Mouse (Mus musculus) embryonic facial prominence, embryonic 11.5 days (tissue): Measurements from ENCODE around the gene BC052040. TPM values are rescaled to one million over a fixed set of nuclear protein-coding genes. Genes with fewer than 3 reads are reported as not detected.
A peak's percentile ranks its signal among the peaks of the same experiment; 100 is the strongest.

Source experiments
- ATAC-seq: fragments of 200-750 bp; cut with Nextera tagmentation; replicated peaks from 2 replicates; pipeline ENCODE4 v1.8.0; 2017; ENCODE audit warnings: low read depth; ENCODE audit not compliant: insufficient number of reproducible peaks, low FRiP score, low TSS enrichment
- DNase-seq: peaks from one replicate; pipeline ENCODE4 v3.0.0-alpha.2; 2015; ENCODE audit warnings: low spot score
- H3K27ac ChIP-seq: fragments of 300-500 bp; sonication (generic); replicated peaks from 2 replicates; pipeline ENCODE4 v1.5.1; 2014; ENCODE audit warnings: mild to moderate bottlenecking, low read depth, low read length, control low read depth
- H3K27me3 ChIP-seq: fragments of 300-500 bp; sonication (generic); 2 replicates; pipeline ENCODE4 v1.6.1; 2014; ENCODE audit warnings: mild to moderate bottlenecking, low read length, moderate library complexity, mixed read lengths; ENCODE audit not compliant: control insufficient read depth, insufficient read depth
- H3K36me3 ChIP-seq: fragments of 300-500 bp; sonication (generic); replicated peaks from 2 replicates; pipeline ENCODE4 v1.6.1; 2014; ENCODE audit warnings: low read depth, mild to moderate bottlenecking, low read length, moderate library complexity, mixed read lengths; ENCODE audit not compliant: control insufficient read depth, insufficient read depth
- H3K4me1 ChIP-seq: fragments of 300-500 bp; sonication (generic); 2 replicates; pipeline ENCODE4 v1.6.1; 2014; ENCODE audit warnings: low read length, mixed read lengths; ENCODE audit not compliant: control insufficient read depth, insufficient read depth
- H3K4me2 ChIP-seq: fragments of 300-500 bp; sonication (generic); 2 replicates; pipeline ENCODE4 v1.6.1; 2014; ENCODE audit warnings: low read depth, mild to moderate bottlenecking, control low read depth, low read length, moderate library complexity
- H3K4me3 ChIP-seq: fragments of 300-500 bp; sonication (generic); 2 replicates; pipeline ENCODE4 v1.5.1; 2014; ENCODE audit warnings: low read depth, low read length, control low read depth
- H3K9ac ChIP-seq: fragments of 300-500 bp; sonication (generic); replicated peaks from 2 replicates; pipeline ENCODE4 v1.6.1; 2014; ENCODE audit warnings: mild to moderate bottlenecking, control low read depth, low read length
- H3K9me3 ChIP-seq: fragments of 300-500 bp; sonication (generic); replicated peaks from 2 replicates; pipeline ENCODE4 v1.6.1; 2016; ENCODE audit warnings: mild to moderate bottlenecking, low read length, inconsistent platforms, mixed read lengths; ENCODE audit not compliant: control insufficient read depth
- WGBS: fragments of 180-500 bp; shearing (Covaris S2); extraction: QIAGEN DNeasy Blood & Tissue Kit; methylation state at CpG from one replicate; pipeline ENCODE4 v1.1.7; 2014; 5-methylcytosine and 5-hydroxymethylcytosine counted together
- polyA plus RNA-seq: library from polyadenylated mRNA; unstranded; fragments of >200 nt; fragmentation: Nextera tagmentation; extraction: Ambion mirVana; gene quantifications from 2 replicates; pipeline ENCODE4 v1.2.1, GENCODE M21; 2014

BC052040 gene
- polyA plus RNA-seq, result 21.1 and 22.9 TPM in 2 replicates

DNA sequence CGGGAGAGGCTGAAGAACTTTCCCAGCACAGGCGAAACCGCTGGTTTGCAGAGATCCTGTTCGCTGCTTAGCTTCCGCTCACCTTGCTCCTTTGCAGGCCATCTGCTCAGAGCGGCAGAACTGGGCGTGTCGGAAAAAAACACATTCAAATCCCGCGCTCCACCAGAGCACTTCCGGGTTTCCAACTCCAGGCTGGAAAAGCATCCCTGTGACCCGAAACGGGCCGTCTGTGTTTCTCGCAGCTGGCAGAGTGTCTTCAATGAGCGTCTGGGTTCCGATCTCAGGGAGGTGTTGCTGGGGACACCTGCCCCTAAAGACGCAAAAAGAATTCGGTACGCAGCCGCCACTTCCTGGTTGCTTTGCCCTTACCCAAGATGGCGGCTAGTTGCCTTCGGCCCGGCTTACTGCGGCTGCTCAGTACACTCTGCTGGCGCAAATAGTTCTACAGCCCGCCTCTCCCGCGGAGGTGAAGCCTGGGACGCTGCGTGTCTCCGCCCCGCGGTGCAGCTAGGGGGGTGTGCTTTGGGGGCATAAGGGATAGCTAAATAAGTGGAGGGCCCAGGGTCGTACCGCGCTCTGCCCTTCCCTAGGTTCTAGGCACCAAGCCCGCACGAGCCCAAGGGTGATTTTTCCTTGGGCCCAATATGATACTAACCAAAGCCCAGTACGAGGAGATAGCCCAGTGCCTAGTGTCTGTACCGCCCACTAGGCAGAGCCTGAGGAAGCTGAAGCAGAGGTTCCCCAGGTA lies at the start of gene BC052040:
TSS of gene BC052040 (plus strand) at position 476 of the 748 bp plus-strand sequence.
- Histone ChIP-seq H3K9ac (peak within 1 kb of the TSS; percentile 75), H3K4me1 (no peaks in the 10 kb centered on the region; the same call in 1 of the 2 replicates), H3K27me3 (no peaks in the 10 kb centered on the region), H3K36me3 (no peaks in the 10 kb centered on the region), H3K9me3 (no peaks in the 10 kb centered on the region), H3K27ac (0 out of 2 replicates have a peak within 1 kb of the TSS, but pooled peaks have one; percentile 38), H3K4me3 (peak within 1 kb of the TSS; percentile 62), H3K4me2 (peak within 1 kb of the TSS; percentile 66)
- WGBS, result under 1% methylated on average over 41 of the region's 41 CpGs
- peak; percentile 91 for DNase-seq
- ATAC-seq, result peak; percentile 96

DNA sequence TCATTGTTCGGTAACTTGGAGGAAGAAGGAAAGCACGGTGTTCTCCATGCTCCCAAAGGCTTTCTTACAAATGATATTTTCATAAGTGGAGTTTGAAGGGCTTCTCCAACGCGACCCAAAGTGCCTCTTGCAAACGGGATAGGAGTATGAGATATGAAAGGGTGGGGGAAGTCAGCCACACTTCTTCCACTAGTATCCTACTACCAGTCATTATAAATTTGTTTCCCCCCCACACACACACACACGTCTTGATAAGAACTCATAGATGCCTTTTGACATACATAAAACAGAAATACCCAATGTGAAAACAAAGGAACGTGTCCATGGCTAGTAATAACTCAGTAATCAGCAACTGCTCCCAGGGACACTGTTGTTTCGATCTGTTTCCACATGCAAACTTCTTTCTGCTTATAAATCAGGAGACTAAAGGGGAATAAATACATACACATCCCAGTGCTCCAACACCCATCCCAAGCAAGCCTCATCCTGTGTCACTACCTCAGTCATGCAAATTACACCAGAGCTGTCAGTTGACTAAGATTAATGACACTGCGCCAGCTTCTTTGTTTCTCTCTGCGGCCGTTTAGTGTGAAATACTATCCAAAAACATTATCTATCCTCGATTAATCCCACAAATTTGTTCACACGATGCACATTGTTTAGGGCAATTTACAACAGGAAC lies 43.4 kb upstream of the BC052040 start:
- no peaks in the 10 kb centered on the region for H3K27me3 ChIP-seq
- no peaks in the 10 kb centered on the region for H3K9me3 ChIP-seq
- DNase-seq, result no peak
- no peak overlapping the region for H3K4me2 ChIP-seq
- no peak for ATAC-seq
- 58% methylated on average over 13 of the region's 13 CpGs for WGBS
- H3K4me3 ChIP-seq, result no peak overlapping the region
- H3K27ac ChIP-seq, result no peak overlapping the region
- H3K4me1 ChIP-seq, result no peaks in the 10 kb centered on the region
- no peak overlapping the region for H3K9ac ChIP-seq
- no peaks in the 10 kb centered on the region for H3K36me3 ChIP-seq

DNA sequence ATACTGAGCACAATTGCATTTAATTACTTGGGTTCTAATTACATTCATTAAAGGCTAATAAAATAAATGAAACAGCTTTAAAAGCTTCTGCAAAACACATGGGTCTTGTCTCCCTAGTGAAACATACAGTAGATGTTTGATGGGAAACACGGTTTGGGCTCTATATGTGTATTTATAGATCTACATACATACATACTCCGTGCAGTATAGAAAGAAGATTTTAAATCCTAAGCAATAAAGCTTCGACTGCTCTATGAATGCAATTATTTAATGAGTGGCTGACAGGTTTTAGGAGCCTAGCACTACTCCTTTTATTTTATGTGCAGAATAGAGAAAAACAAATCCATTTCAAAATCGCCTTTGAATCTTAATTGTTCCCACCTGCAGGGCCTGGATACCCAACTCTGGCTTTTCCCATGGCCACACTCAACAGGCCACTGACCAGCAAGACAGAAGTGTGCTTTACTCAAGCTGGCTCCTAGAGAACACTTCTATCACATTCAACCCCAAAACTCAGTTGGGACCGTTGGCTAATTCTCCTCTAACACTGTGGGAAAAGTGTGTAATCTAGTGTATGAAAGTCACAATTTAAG lies 42.7 kb upstream of the BC052040 start:
- Histone ChIP-seq H3K9me3 (no peaks in the 10 kb centered on the region), H3K4me1 (no peaks in the 10 kb centered on the region), H3K4me2 (no peak overlapping the region), H3K9ac (no peak overlapping the region), H3K27me3 (no peaks in the 10 kb centered on the region), H3K36me3 (no peaks in the 10 kb centered on the region), H3K27ac (no peak overlapping the region), H3K4me3 (no peak overlapping the region)
- ATAC-seq, result no peak
- DNase-seq, result no peak
- 59% methylated on average over 5 of the region's 5 CpGs for WGBS

DNA sequence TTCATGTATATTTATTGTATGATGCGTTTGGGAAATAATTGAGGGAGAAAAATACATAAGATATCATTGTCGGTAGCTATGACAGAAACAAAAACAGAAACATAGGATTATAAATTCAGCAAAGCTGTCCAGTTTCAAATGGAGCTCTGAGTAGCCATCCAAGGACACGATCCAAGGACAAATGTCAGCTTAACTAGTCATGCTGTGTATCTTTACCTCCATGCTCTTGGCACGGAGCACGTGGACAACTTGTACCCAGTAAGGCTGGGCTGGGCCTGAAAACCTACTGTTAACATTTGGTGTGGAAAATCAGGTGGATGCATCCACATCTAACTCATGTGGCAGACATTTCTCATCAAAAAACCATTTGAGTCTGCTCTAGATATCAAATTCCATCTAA lies 41.8 kb upstream of the BC052040 start:
- Histone ChIP-seq H3K27ac (no peak overlapping the region), H3K4me2 (no peak overlapping the region), H3K9ac (no peak overlapping the region), H3K27me3 (no peaks in the 10 kb centered on the region), H3K4me1 (no peaks in the 10 kb centered on the region), H3K9me3 (no peaks in the 10 kb centered on the region), H3K36me3 (no peaks in the 10 kb centered on the region), H3K4me3 (no peak overlapping the region)
- WGBS, result 92% methylated on average over 5 of the region's 5 CpGs
- DNase-seq (no peak), ATAC-seq (no peak)

DNA sequence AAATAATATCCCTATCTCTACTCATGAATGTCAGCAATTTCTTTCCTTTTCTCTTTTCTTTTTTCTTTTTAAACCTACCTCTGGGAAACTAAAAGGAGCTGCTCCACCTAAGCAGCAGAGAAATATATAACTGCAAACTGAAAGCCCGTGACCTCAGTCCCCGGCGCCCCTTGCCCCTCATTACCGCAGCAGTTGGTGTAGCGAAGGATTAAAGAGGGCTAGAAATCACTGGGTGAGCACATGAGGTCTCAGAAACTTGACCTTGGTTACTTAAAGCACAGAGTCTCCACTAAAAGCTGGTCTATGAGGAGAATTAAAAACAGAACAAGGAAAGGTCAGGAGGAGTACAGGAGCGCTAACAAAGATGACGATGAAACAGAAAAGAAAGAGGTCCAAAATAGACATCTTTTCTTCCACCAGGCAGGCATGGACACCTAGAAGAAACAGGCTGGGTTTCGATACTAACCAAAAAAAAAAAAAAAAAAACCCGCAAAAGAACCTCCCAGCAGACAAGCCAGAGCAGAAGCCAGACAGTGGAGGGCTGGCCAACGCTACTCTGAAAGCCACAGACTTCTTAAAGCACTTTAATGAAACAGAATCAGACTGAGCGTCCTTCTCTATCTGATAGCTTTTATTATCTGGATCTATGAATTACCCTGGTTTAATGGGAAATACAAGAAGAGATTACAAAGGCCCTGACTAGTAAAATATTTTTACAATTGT lies 39.0 kb upstream of the BC052040 start:
- no peak for DNase-seq
- Histone ChIP-seq H3K27me3 (no peaks in the 10 kb centered on the region), H3K27ac (no peak overlapping the region), H3K4me1 (no peaks in the 10 kb centered on the region), H3K9ac (no peak overlapping the region), H3K9me3 (no peaks in the 10 kb centered on the region), H3K36me3 (no peaks in the 10 kb centered on the region), H3K4me2 (no peak overlapping the region), H3K4me3 (no peak overlapping the region)
- ATAC-seq, result no peak
- 30% methylated on average over 11 of the region's 11 CpGs for WGBS

DNA sequence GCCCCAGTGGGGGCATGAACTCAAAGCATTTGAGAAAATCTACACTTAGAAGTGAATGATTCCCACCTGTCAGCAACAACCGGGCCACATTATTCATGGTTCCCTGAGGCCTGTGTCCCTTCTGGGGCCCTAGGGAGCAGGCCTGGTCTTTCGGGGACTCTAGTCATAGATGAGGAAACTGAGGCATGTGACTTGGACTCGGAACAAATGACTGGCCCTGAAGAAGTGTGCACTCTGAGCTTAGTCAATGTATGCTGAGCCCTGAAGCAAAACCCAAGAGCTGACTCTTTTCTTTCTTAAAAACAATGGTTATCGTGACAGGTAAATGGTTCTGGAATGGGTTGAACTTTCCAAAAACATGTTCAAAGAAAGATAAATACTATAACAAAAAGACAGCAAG lies 38.3 kb upstream of the BC052040 start:
- 68% methylated on average over 4 of the region's 4 CpGs for WGBS

DNA sequence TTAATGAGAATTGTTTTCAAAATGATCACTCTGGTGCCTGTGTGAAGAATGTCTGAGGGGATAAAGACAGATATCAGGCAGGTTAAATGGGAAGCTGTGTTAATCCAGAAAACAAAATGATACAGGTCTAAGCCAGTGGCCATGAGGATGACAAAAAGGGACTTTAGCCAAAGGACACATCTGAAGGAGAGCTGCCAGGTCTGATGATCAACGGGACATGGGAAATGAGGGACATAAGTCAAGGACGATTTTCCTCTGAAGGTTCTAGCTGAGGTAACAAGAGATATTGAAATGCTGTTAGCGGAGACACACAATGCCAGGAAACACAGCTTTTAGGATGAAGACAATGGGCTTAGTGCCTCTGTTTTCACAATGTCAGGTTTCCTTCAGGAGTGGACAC lies 29.6 kb upstream of the BC052040 start:
- Histone ChIP-seq H3K4me1 (no peaks in the 10 kb centered on the region), H3K27me3 (no peaks in the 10 kb centered on the region), H3K27ac (no peak overlapping the region), H3K4me3 (no peak overlapping the region), H3K36me3 (no peaks in the 10 kb centered on the region), H3K4me2 (no peak overlapping the region), H3K9ac (no peak overlapping the region), H3K9me3 (no peaks in the 10 kb centered on the region)
- no peak for DNase-seq
- WGBS, result 88% methylated on average over 3 of the region's 3 CpGs
- ATAC-seq, result no peak

More for the DNA sequence above, 38.3 kb upstream of the BC052040 start:
- Histone ChIP-seq H3K4me3 (no peak overlapping the region), H3K9me3 (no peaks in the 10 kb centered on the region), H3K27ac (no peak overlapping the region), H3K4me2 (no peak overlapping the region), H3K27me3 (no peaks in the 10 kb centered on the region), H3K36me3 (no peaks in the 10 kb centered on the region), H3K9ac (no peak overlapping the region), H3K4me1 (no peaks in the 10 kb centered on the region)
- ATAC-seq, result no peak
- no peak for DNase-seq
